ENCODE assay signal across 8 mouse cellular contexts in the genomic region with DNA sequence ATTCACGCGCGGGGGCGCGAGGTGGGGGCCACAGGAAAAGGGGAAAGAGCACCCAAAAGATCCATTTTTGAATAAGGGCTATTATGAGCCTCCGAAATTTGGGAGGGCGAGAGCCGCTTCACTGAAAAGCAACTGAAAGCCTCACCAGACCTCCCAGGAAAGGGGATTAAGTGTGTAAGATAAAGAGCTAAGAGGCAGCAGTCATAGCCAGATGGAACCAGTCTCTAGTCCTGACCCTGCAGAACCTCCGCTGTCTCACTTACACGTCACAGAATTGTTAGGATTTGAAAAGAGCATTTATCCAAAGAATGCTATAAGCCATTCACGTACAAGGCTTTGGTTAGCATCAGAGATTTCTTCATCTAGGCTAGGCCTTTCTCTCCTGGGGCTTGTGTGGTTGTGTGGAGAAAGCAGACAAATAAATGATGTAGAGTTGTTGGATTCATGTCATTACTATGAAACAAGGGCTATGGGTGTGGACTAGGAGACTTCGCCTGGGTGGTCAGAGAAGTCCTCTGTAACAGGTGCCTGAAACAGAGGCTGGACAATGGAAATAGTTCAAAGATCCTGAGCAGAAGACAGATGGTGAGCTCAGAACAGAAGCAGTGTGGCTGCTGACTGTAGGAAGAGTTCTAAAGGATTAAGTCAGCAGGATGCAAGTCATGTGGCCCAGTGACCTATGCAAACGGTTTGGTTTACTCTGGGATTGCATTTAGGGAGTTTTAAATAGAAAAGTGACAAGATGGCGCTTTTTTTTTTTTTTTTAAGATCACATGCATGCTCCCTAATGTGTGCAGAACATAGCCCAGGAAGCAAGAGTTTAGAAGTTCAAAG. TPM values are rescaled to one million over a fixed set of nuclear protein-coding genes. Genes with fewer than 3 reads are reported as not detected.
A peak's percentile ranks its signal among the peaks of the same experiment; 100 is the strongest.
DNase-seq lines count a peak whose midpoint lies in the region; ATAC-seq and TF ChIP-seq lines count a peak whose summit lies in the region.

No protein-coding gene starts in this region.

- DNase-seq in kidney, postnatal 25 days: no peak
- DNase-seq in adipocyte (ENCODE audit: low spot score): peak; percentile 66
- DNase-seq in forebrain, postnatal 0 days: no peak
- no peak for DNase-seq in urinary bladder, postnatal 36 days (ENCODE audit: low spot score in 2 of 2)
- DNase-seq in layer of hippocampus, adult 18-20 months (ENCODE audit: low spot score in 2 of 2): no peak

- H3K4me3 ChIP-seq in kidney, embryonic 16.5 days (ENCODE audit: low read length): peak overlapping the region; percentile 93
- peak overlapping the region; percentile 91 for H3K4me3 ChIP-seq in forebrain, postnatal 0 days (ENCODE audit: low read depth, low read length)

- 19% methylated on average over 14 of the region's 14 CpGs for WGBS in kidney, embryonic 16.5 days
- WGBS in forebrain, postnatal 0 days: 6% methylated on average over 14 of the region's 14 CpGs

- peak overlapping the region; percentile 98 for H3K27ac ChIP-seq in kidney, embryonic 16.5 days (ENCODE audit: low read length)
- peak overlapping the region; percentile 97 for H3K27ac ChIP-seq in forebrain, postnatal 0 days (ENCODE audit: low read depth, low read length)

- peak overlapping the region; percentile 90 for H3K4me2 ChIP-seq in kidney, embryonic 16.5 days (replicated peaks; ENCODE audit: low read depth, low read length)
- H3K4me2 ChIP-seq in forebrain, postnatal 0 days (ENCODE audit: low read depth): peak overlapping the region; percentile 68

- no peaks in the 10 kb centered on the region for H3K9me3 ChIP-seq in kidney, embryonic 16.5 days (ENCODE audit: low read length)
- H3K9me3 ChIP-seq in forebrain, postnatal 0 days (ENCODE audit: low read length): no peaks in the 10 kb centered on the region

- H3K27me3 ChIP-seq in kidney, embryonic 16.5 days (ENCODE audit: insufficient read depth, low read length): no peaks in the 10 kb centered on the region
- H3K27me3 ChIP-seq in forebrain, postnatal 0 days (ENCODE audit: insufficient read depth, low read length): no peaks in the 10 kb centered on the region

- H3K4me1 ChIP-seq in kidney, embryonic 16.5 days (ENCODE audit: insufficient read depth, low read length): peaks cover 29% of the 10 kb centered on the region
- peaks cover 22% of the 10 kb centered on the region for H3K4me1 ChIP-seq in forebrain, postnatal 0 days (ENCODE audit: insufficient read depth)

- no peaks in the 10 kb centered on the region for H3K36me3 ChIP-seq in kidney, embryonic 16.5 days (ENCODE audit: insufficient read depth, low read length)
- no peaks in the 10 kb centered on the region for H3K36me3 ChIP-seq in forebrain, postnatal 0 days (ENCODE audit: insufficient read depth)

- 0 out of 2 replicates have a peak, but pooled peaks have one; percentile 33 for ATAC-seq in kidney, embryonic 16.5 days (ENCODE audit: low FRiP score, low TSS enrichment)
- peak; percentile 16; the same call in 1 of the 2 replicates for ATAC-seq in forebrain, postnatal 0 days
- ATAC-seq in megakaryocyte-erythroid progenitor cell, adult 5-6 weeks (replicated peaks; ENCODE audit: low FRiP score, low TSS enrichment, poor library complexity, severe bottlenecking): peak; percentile 2; the same call in 1 of the 2 replicates
- ATAC-seq in activated CD4-positive, CD25-positive, alpha-beta regulatory T cell, adult 4 months: no peak

- H3K9ac ChIP-seq in kidney, embryonic 16.5 days (replicated peaks; ENCODE audit: low read length): peak overlapping the region; percentile 94
- H3K9ac ChIP-seq in forebrain, postnatal 0 days: peak overlapping the region; percentile 90

- no peak for TF ChIP-seq CTCF in forebrain, postnatal 0 days (IDR thresholded peaks at IDR 0.05; ENCODE audit: low read depth)

RNA-seq across cellular contexts. Expression of gene Fem1b, which starts 0.7 kb away (rescaled TPM):
- 23.1 and 23.5 TPM in 2 replicates for polyA plus RNA-seq in kidney, embryonic 16.5 days (2015; fragmentation: Nextera tagmentation; extraction: Ambion mirVana)
- total RNA-seq in forebrain, postnatal 0 days (2014; rRNA removed): 150 and 191 TPM in 2 replicates
- 24.3 and 29.4 TPM in 2 replicates for polyA plus RNA-seq in forebrain, postnatal 0 days (2015; fragmentation: Nextera tagmentation; extraction: Ambion mirVana)
- total RNA-seq in megakaryocyte-erythroid progenitor cell, adult 5-6 weeks (2014; fragmentation: Nextera tagmentation): 33.6 and 38.8 TPM in 2 replicates
- total RNA-seq in megakaryocyte-erythroid progenitor cell, adult 5-6 weeks (2017): 69.6 and 71.2 TPM in 2 replicates
- 100 to 1,000 TPM in 1 of 2 experiments, 10 to 100 TPM in 1; 95.5 to 100 TPM for total RNA-seq in layer of hippocampus, adult 18-20 months (2021)
- 1 to 10 TPM; 3.6 TPM for polyA plus RNA-seq in activated CD4-positive, CD25-positive, alpha-beta regulatory T cell, adult 4 months (2017; shearing (Covaris generic))

RNA-seq across cellular contexts. Expression of gene Cln6, which starts 26.2 kb away (rescaled TPM):
- polyA plus RNA-seq in kidney, embryonic 16.5 days (2015; fragmentation: Nextera tagmentation; extraction: Ambion mirVana): 26.4 and 31.3 TPM in 2 replicates
- total RNA-seq in forebrain, postnatal 0 days (2014; rRNA removed): 9.2 and 9.7 TPM in 2 replicates
- 5.6 and 6.8 TPM in 2 replicates for polyA plus RNA-seq in forebrain, postnatal 0 days (2015; fragmentation: Nextera tagmentation; extraction: Ambion mirVana)
- total RNA-seq in megakaryocyte-erythroid progenitor cell, adult 5-6 weeks (2014; fragmentation: Nextera tagmentation): 57.7 and 73.1 TPM in 2 replicates
- 11.3 and 21.8 TPM in 2 replicates for total RNA-seq in megakaryocyte-erythroid progenitor cell, adult 5-6 weeks (2017)
- total RNA-seq in layer of hippocampus, adult 18-20 months (2021): 10 to 100 TPM; 10.2 to 13.5 TPM
- polyA plus RNA-seq in activated CD4-positive, CD25-positive, alpha-beta regulatory T cell, adult 4 months (2017; shearing (Covaris generic)): 10 to 100 TPM in 1 of 2 experiments, 1 to 10 TPM in 1; 7.8 to 10.3 TPM

RNA-seq across cellular contexts. Expression of gene Calml4, which starts 45.4 kb away (rescaled TPM):
- 140 and 154 TPM in 2 replicates for polyA plus RNA-seq in kidney, embryonic 16.5 days (2015; fragmentation: Nextera tagmentation; extraction: Ambion mirVana)
- 2.6 and 6.5 TPM in 2 replicates for total RNA-seq in forebrain, postnatal 0 days (2014; rRNA removed)
- 13.0 and 13.5 TPM in 2 replicates for polyA plus RNA-seq in forebrain, postnatal 0 days (2015; fragmentation: Nextera tagmentation; extraction: Ambion mirVana)
- total RNA-seq in megakaryocyte-erythroid progenitor cell, adult 5-6 weeks (2014; fragmentation: Nextera tagmentation): 4.0 and 5.8 TPM in 2 replicates
- 2.2 TPM in 1 of 2 replicates, not detected in the other for total RNA-seq in megakaryocyte-erythroid progenitor cell, adult 5-6 weeks (2017)
- total RNA-seq in layer of hippocampus, adult 18-20 months (2021): 1 to 10 TPM; 1.8 to 2.0 TPM
- polyA plus RNA-seq in activated CD4-positive, CD25-positive, alpha-beta regulatory T cell, adult 4 months (2017; shearing (Covaris generic)): not detected
